Mouse (Mus musculus): Measurements from ENCODE around the gene Mfrp.

Gene Mfrp

DNA sequence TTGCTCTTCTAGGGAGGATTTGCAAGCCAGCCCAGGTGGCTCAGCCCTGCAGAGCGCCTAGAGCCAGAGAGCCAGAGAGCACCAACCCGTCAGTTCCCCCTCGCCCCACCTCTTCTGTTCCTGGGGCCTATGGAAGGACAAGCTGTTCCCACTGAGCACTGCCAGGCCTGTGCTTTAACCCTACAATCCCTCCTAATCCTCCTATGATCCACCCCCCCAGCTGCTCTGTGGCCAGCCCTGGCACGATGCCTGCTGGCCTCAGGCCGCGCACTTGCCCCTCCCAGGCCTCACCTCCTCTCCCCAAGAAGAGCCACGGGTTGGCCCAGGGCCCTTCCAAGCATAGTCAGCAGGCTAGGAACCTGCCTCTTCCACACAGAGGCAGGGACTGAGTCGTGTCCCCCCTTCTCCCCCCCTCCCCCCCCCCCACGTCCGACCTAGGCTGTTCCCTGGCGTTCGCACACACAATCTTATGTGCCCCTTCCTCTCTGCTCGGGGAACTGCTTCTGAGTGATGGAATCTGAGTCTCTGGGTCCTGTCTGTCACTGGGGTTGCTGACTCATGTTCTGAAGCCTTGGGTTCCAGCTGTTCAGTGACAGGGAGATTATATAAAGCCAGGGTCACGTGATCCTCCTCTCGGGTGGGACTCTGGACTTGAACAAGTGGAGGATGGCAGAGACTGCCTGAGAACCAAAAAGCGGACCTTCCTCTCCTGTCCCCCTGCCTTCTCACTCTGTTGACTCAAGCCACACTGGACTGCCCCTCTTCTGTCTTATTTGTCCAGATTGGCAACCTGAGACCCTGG lies 22.4 kb upstream of the Mfrp start:
- DNase-seq (ENCODE audit: low read depth): no peak

GRCm38 (mm10) chr9:44079997-44080780 lies 21.3 kb upstream of the Mfrp start:
- DNase-seq (ENCODE audit: low read depth): no peak

- no peak for DNase-seq (ENCODE audit: low read depth)
These were observed 20.6 kb upstream of the Mfrp start for GRCm38 (mm10) chr9:44080953-44081352.

GRCm38 (mm10) chr9:44081581-44081980 lies 19.9 kb upstream of the Mfrp start:
- DNase-seq (ENCODE audit: low read depth): no peak

GRCm38 (mm10) chr9:44082266-44082665 lies 19.3 kb upstream of the Mfrp start:
- DNase-seq (ENCODE audit: low read depth): no peak

GRCm38 (mm10) chr9:44083392-44084121 lies 18.0 kb upstream of the Mfrp start:
- no peak for DNase-seq (ENCODE audit: low read depth)

- DNase-seq (ENCODE audit: low read depth): no peak
These were observed 17.3 kb upstream of the Mfrp start for GRCm38 (mm10) chr9:44084236-44084635.

DNA sequence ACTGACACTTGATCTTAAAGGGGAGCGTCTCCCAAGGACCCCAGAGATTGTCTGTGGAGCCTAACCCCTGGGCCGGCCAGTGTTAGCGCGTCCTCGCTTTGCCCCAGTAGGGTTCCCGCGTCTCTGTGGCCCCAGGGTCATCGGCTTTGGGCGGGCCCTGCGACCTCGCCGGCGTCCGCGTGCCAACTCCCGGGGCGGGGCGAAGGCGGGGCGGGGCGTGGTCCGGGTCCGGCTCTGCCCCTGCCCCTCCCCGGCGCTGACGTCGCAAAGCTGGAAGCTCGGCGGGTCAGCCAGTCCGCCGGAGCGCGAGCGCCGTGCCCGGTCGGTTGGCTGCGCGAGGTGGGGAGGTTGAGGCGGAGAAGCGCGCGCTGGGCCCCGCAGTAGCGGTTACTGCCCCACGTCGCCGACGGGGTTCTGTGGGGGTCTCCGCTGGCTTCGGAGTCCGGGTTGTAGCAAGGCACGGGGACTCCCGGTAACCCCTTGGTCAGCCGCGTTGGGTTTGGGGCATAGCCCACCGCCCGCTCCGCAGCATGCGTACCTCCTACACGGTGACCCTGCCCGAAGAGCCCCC lies 16.8 kb upstream of the Mfrp start:
- peak; percentile 87 for DNase-seq (ENCODE audit: low read depth)

DNA sequence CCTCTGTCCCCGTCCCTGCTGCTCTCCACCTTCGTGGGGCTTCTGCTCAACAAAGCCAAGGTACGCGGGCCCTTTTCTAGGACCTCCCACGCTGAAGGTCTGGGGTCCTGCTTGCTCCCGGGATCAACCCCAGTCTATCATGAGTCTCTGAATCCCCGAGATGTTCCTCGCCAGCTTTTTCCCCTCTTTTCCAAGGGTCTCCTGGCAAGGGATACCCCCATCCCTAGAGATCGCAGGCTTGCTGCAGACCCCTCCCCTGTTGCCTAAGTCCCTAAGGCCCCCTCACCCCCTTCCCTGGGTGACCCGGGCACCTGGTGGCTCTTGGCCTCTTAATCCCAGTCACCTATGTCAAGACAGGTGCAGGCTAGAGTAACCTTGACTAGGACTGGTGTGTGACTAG lies 16.3 kb upstream of the Mfrp start:
- no peak for DNase-seq (ENCODE audit: low read depth)

DNA sequence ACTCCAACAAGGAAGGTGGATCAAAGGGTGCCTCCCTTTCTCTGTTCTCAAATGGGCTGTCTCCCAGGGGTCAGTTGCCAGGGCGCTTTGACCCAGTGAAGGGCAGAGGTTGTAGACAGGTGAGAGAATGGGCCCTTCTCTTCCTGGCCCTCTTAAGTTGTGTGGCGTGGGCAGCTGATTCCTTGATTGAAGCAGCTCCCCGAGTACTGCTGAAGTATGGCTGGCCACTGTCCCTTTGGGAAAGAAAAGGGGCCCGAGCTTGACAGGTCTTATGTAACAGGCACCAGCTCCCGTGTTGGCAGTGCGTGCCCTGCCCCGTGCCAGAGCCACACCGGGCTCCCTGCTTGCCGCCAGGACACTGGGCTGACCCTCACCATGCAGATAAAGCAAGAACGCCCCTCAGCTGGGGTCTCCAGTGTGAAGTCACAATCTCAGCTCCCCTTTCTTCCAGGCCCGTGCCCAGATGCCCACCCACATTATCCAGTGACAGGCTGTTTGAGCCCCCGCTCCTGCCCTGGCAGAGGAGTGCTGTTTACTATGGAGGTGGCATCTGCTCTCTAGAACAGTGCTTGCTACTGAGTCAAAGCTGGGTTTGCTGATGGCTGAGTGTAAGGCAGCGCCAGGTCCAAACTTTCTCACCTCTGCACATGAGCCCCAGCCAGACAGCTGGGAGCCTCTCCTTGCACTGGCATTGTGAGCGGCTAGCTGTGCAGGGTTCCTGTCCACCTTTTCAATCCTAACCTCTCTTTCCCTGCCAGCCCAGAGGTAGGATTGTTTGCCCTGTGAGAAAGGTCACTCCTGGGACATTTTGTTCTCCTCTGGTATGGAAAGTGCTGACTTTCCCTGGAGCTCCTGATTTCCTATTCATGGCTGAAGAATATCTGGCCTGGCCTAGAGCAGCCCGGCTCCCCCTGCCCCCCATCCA lies 15.5 kb upstream of the Mfrp start:
- no peak for DNase-seq (ENCODE audit: low read depth)

DNA sequence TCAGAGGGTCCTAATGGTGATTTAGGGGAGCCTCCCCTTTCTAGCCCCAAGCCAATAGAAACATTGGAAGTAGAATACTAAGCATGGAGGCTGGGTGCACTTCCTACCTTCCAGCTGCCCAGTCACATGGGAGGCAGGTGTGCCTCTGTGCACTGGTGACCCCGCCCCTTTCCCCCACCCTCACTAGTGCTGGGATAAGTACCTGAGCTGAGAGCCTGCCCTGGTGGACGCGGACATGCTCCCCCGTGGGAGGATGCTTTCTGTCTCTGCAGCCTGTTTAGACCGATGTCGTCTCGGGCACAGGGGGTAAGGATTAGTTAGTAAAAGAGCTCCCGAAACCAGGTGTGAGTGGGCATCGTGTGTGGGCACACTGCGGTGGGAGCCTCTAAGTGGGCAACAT lies 14.6 kb upstream of the Mfrp start:
- no peak for DNase-seq (ENCODE audit: low read depth)

DNA sequence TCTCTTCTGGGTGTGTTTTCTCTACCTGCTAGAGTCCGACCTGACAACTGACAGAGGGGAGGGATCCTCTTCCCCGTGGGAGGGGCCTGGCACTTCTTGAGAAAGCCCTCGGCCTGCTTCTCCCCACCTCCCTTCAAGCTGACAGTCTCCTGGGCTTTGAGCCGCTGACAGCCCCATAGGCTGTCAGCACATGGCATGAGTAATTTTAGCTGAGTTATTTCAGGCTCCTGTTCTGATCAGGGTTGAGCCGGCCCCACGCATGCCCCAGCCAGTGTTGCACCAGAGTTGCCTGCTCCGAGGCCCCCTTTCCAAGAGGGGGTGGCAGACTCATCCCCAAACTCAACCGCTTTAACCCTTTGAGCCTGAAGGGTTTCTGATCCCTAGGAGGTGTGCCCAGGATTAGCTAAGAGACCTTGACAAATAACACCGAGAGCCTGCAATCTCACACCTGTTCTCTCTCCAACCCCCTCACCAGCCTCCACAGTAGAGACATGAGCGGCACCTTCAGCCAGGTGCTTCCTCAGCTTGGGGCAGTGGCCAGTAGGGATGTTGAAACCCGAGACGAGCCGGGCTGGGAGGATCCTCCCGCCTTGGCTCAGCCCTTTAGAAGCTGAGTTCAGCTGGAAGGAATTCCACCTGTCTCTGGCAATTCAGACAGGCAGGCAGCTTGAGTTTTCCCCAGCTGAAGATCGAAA lies 13.6 kb upstream of the Mfrp start:
- DNase-seq (ENCODE audit: low read depth): no peak

GRCm38 (mm10) chr9:44088877-44089608 lies 12.5 kb upstream of the Mfrp start:
- DNase-seq (ENCODE audit: low read depth): no peak

GRCm38 (mm10) chr9:44093612-44094503 lies 7.7 kb upstream of the Mfrp start:
- peak; percentile 74 for DNase-seq (ENCODE audit: low read depth)

DNA sequence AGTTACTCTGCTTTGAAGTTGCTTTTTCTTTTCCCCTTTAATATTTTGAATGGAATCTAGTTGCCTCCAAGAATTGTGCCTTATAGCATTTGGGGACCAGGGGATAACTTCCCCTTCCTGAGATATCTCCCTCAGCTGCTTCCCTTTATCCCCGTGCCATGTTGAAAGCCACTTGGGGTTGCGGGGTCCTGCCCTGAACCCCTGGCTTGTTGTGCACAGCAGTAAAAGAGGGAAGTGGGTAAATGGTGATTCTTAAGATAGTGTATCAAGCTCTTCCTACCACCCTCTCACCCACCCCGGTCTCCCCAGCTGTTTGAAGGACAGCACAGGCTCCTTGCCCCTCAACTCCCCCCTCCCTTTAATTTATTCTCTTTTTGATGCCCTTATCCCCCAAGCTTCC lies 6.8 kb upstream of the Mfrp start:
- no peak for DNase-seq (ENCODE audit: low read depth)

DNA sequence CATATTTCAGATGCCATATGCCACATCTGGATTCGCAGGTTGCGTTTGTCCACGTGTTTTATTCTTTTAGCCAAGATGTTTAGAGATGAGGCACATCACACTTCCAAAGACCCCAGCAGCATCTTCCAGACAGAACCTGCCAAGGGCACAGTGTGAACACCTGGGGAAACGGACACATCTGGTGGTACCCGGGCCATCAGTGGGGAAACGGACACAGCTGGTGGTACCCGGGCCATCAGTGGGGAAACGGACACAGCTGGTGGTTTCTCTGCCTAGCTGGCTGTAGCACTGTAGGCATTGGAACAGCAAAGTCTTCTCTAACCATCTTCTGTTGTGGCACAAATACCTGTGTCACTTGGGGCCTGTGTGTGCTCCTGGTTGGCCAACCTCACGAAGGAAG lies 5.7 kb upstream of the Mfrp start:
- DNase-seq (ENCODE audit: low read depth): no peak

GRCm38 (mm10) chr9:44096536-44096935 lies 5.0 kb upstream of the Mfrp start:
- DNase-seq (ENCODE audit: low read depth): no peak

DNA sequence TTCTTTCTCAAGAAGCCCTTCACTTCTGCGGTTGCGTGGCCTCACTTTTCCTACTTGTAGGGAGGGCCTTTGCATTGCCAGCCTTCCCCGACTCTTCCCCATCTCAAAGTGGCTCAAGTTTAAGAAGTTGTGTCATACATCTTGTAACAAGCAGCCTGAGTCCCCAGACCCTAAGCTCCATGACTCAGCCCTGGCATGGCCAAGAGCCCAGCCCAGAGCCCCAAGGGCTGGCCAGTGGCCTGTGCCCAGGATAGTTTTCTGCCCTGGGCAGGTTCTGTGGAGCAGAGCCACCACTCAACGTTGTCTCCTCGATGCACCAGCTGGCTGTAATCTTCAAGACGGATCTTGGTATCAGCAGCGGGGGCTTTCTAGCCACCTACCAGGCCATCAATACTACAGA lies 3.4 kb downstream of the Mfrp start:
- DNase-seq (ENCODE audit: low read depth): no peak

DNA sequence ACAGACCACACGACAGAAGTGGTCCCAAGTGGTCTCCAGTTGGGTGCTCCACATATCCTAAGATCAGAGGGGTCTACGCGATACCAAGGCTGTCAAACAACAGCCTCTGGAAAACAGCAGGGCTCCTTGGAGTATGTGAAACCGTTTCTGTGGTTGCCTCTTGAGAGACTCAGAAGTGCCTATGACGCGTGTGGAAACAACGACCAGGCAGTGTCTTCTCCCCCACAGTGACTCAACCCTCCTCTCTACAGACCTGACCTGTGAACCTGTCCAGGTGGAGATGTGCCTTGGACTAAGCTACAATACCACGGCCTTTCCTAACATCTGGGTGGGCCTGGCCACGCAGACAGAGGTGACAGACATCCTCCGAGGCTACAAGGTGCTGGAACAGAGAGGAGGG lies 4.3 kb downstream of the Mfrp start:
- no peak for DNase-seq (ENCODE audit: low read depth)
